Mouse (Mus musculus): ENCODE measurements around the gene Klhl42. TPM values are rescaled to one million over a fixed set of nuclear protein-coding genes. Genes with fewer than 3 reads are reported as not detected.

Klhl42 gene
- polyA plus RNA-seq (2014; fragmentation: Nextera tagmentation; extraction: Ambion mirVana): 11.9 and 12.7 TPM in 2 replicates

- WGBS: under 1% methylated on average over 99 of the region's 99 CpGs
Observed at GRCm38 (mm10) chr6:147091136-147092120, at the start of gene Klhl42. Gene Klhl42 (plus strand): TSS chr6:147091379.

GRCm38 (mm10) chr6:147042291-147043290 lies 48.6 kb upstream of the Klhl42 start, which contains the start of gene Mrps35:
Gene Mrps35 (plus strand): TSS chr6:147042764.
- 4% methylated on average over 66 of the region's 66 CpGs for WGBS
- DNase-seq (ENCODE audit: low spot score) (peak; percentile 93), ATAC-seq (replicated peaks; ENCODE audit: insufficient number of reproducible peaks, low FRiP score, low TSS enrichment, low read depth) (peak; percentile 98)
- Histone ChIP-seq H3K9me3 (replicated peaks; ENCODE audit: control insufficient read depth, low read length) (no peaks in the 10 kb centered on the region), H3K4me2 (ENCODE audit: low read depth, low read length) (peak within 1 kb of the TSS; percentile 60), H3K4me1 (ENCODE audit: control insufficient read depth, insufficient read depth, low read length) (no peaks in the 10 kb centered on the region), H3K27ac (replicated peaks; ENCODE audit: low read depth, low read length) (peak within 1 kb of the TSS; percentile 81), H3K27me3 (ENCODE audit: control insufficient read depth, insufficient read depth, low read length) (no peaks in the 10 kb centered on the region), H3K9ac (replicated peaks; ENCODE audit: low read length) (peak within 1 kb of the TSS; percentile 98), H3K36me3 (replicated peaks; ENCODE audit: control insufficient read depth, insufficient read depth, low read depth, low read length) (no peaks in the 10 kb centered on the region), H3K4me3 (ENCODE audit: low read depth, low read length) (peak within 1 kb of the TSS; percentile 93)

More at GRCm38 (mm10) chr6:147091136-147092120, at the start of gene Klhl42:
- H3K4me2 ChIP-seq (ENCODE audit: low read depth, low read length): peak within 1 kb of the TSS; percentile 99
- H3K36me3 ChIP-seq (replicated peaks; ENCODE audit: control insufficient read depth, insufficient read depth, low read depth, low read length): no peaks in the 10 kb centered on the region
- no peaks in the 10 kb centered on the region for H3K27me3 ChIP-seq (ENCODE audit: control insufficient read depth, insufficient read depth, low read length)
- H3K4me1 ChIP-seq (ENCODE audit: control insufficient read depth, insufficient read depth, low read length): no peaks in the 10 kb centered on the region; the same call in 1 of the 2 replicates
- ATAC-seq (replicated peaks; ENCODE audit: insufficient number of reproducible peaks, low FRiP score, low TSS enrichment, low read depth) (peak; percentile 85), DNase-seq (ENCODE audit: low spot score) (peak; percentile 79)
- H3K9me3 ChIP-seq (replicated peaks; ENCODE audit: control insufficient read depth, low read length): no peaks in the 10 kb centered on the region
- H3K9ac ChIP-seq (replicated peaks; ENCODE audit: low read length): peak within 1 kb of the TSS; percentile 78
- H3K4me3 ChIP-seq (ENCODE audit: low read depth, low read length): peak within 1 kb of the TSS; percentile 53
- peak within 1 kb of the TSS; percentile 54; the same call in 1 of the 2 replicates for H3K27ac ChIP-seq (replicated peaks; ENCODE audit: low read depth, low read length)

- Histone ChIP-seq H3K4me2 (ENCODE audit: low read depth, low read length) (peak overlapping the region; percentile 60), H3K36me3 (replicated peaks; ENCODE audit: control insufficient read depth, insufficient read depth, low read depth, low read length) (no peaks in the 10 kb centered on the region), H3K9me3 (replicated peaks; ENCODE audit: control insufficient read depth, low read length) (no peaks in the 10 kb centered on the region), H3K9ac (replicated peaks; ENCODE audit: low read length) (peak overlapping the region; percentile 98), H3K4me1 (ENCODE audit: control insufficient read depth, insufficient read depth, low read length) (no peaks in the 10 kb centered on the region), H3K4me3 (ENCODE audit: low read depth, low read length) (peak overlapping the region; percentile 93), H3K27me3 (ENCODE audit: control insufficient read depth, insufficient read depth, low read length) (no peaks in the 10 kb centered on the region), H3K27ac (replicated peaks; ENCODE audit: low read depth, low read length) (no peak overlapping the region)
- 50% methylated on average over 7 of the region's 7 CpGs for WGBS
- DNase-seq (ENCODE audit: low spot score): no peak
- ATAC-seq (replicated peaks; ENCODE audit: insufficient number of reproducible peaks, low FRiP score, low TSS enrichment, low read depth): no peak
Observed at GRCm38 (mm10) chr6:147043633-147044032, 47.5 kb upstream of the Klhl42 start.

DNA sequence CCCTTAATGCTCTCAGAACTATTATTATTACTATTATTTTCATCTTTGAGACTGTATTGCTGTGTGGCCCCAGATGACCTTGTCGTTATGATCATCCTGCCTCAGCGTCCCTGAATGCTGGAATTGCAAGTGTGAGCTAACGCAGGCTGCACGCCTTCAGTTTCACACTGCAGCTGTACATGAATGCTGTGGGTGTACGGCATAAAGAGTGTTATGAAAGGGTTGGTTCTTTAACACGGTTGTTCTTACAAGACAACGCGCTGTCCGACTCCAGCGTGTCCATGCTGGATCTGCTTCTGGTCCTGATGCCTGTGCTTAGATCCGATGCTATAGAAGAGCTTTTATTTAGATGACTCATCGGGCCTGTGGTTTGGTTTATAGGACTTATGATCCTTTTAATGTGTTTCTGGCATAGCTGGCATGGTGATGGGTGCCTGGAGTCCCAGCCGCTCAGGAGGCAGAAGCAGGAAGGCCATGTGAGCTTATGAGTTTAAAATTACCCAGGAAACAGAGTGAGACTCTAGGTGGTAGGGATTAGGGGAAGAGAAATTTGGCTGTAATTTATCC lies 41.9 kb upstream of the Klhl42 start:
- Histone ChIP-seq H3K9me3 (replicated peaks; ENCODE audit: control insufficient read depth, low read length) (no peaks in the 10 kb centered on the region), H3K9ac (replicated peaks; ENCODE audit: low read length) (no peak overlapping the region), H3K4me3 (ENCODE audit: low read depth, low read length) (no peak overlapping the region), H3K36me3 (replicated peaks; ENCODE audit: control insufficient read depth, insufficient read depth, low read depth, low read length) (no peaks in the 10 kb centered on the region; the same call in 1 of the 2 replicates), H3K4me2 (ENCODE audit: low read depth, low read length) (no peak overlapping the region), H3K4me1 (ENCODE audit: control insufficient read depth, insufficient read depth, low read length) (no peaks in the 10 kb centered on the region), H3K27ac (replicated peaks; ENCODE audit: low read depth, low read length) (no peak overlapping the region), H3K27me3 (ENCODE audit: control insufficient read depth, insufficient read depth, low read length) (no peaks in the 10 kb centered on the region)
- WGBS: 94% methylated on average over 13 of the region's 13 CpGs
- DNase-seq (ENCODE audit: low spot score): no peak
- no peak for ATAC-seq (replicated peaks; ENCODE audit: insufficient number of reproducible peaks, low FRiP score, low TSS enrichment, low read depth)

DNA sequence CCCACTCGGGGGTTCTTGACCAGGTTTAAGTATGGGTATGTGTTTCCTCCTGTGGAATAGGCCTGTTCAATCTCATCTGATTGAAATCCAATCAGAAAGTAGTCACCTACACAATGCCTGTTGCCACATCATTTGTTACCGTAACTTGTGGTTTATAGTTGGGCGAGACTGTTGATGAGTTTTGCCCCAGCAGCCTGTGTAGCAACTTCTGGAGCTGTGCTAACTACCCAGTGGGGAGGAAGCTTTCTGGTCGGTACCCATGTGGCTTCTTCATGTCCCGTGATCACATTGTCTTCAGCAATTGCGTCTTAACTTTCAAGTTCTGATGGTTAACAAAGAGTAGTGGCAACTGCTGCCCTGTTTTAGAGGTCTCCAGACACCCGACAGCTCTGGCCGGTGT lies 39.5 kb upstream of the Klhl42 start:
- DNase-seq (ENCODE audit: low spot score) (no peak), ATAC-seq (replicated peaks; ENCODE audit: insufficient number of reproducible peaks, low FRiP score, low TSS enrichment, low read depth) (no peak)
- H3K4me1 ChIP-seq (ENCODE audit: control insufficient read depth, insufficient read depth, low read length): no peaks in the 10 kb centered on the region
- no peak overlapping the region for H3K4me3 ChIP-seq (ENCODE audit: low read depth, low read length)
- no peak overlapping the region for H3K9ac ChIP-seq (replicated peaks; ENCODE audit: low read length)
- no peaks in the 10 kb centered on the region for H3K9me3 ChIP-seq (replicated peaks; ENCODE audit: control insufficient read depth, low read length)
- no peak overlapping the region for H3K4me2 ChIP-seq (ENCODE audit: low read depth, low read length)
- no peaks in the 10 kb centered on the region for H3K27me3 ChIP-seq (ENCODE audit: control insufficient read depth, insufficient read depth, low read length)
- H3K27ac ChIP-seq (replicated peaks; ENCODE audit: low read depth, low read length): no peak overlapping the region
- WGBS: 94% methylated on average over 8 of the region's 8 CpGs
- no peaks in the 10 kb centered on the region; the same call in 1 of the 2 replicates for H3K36me3 ChIP-seq (replicated peaks; ENCODE audit: control insufficient read depth, insufficient read depth, low read depth, low read length)

- no peak overlapping the region for H3K4me2 ChIP-seq (ENCODE audit: low read depth, low read length)
- no peaks in the 10 kb centered on the region for H3K27me3 ChIP-seq (ENCODE audit: control insufficient read depth, insufficient read depth, low read length)
- H3K27ac ChIP-seq (replicated peaks; ENCODE audit: low read depth, low read length): no peak overlapping the region
- WGBS: 92% methylated on average over 9 of the region's 9 CpGs
- no peaks in the 10 kb centered on the region; the same call in 1 of the 2 replicates for H3K36me3 ChIP-seq (replicated peaks; ENCODE audit: control insufficient read depth, insufficient read depth, low read depth, low read length)
- H3K4me3 ChIP-seq (ENCODE audit: low read depth, low read length): no peak overlapping the region
- no peak for DNase-seq (ENCODE audit: low spot score)
- ATAC-seq (replicated peaks; ENCODE audit: insufficient number of reproducible peaks, low FRiP score, low TSS enrichment, low read depth): no peak
- H3K9ac ChIP-seq (replicated peaks; ENCODE audit: low read length): no peak overlapping the region
- no peaks in the 10 kb centered on the region for H3K4me1 ChIP-seq (ENCODE audit: control insufficient read depth, insufficient read depth, low read length)
- H3K9me3 ChIP-seq (replicated peaks; ENCODE audit: control insufficient read depth, low read length): no peaks in the 10 kb centered on the region
Observed at GRCm38 (mm10) chr6:147052440-147052839, 38.7 kb upstream of the Klhl42 start.

- DNase-seq (ENCODE audit: low spot score): no peak
Observed at GRCm38 (mm10) chr6:147053785-147054646, 37.2 kb upstream of the Klhl42 start.

More at GRCm38 (mm10) chr6:147053785-147054646, 37.2 kb upstream of the Klhl42 start:
- ATAC-seq (replicated peaks; ENCODE audit: insufficient number of reproducible peaks, low FRiP score, low TSS enrichment, low read depth): no peak
- Histone ChIP-seq H3K27ac (replicated peaks; ENCODE audit: low read depth, low read length) (no peak overlapping the region), H3K27me3 (ENCODE audit: control insufficient read depth, insufficient read depth, low read length) (no peaks in the 10 kb centered on the region), H3K4me2 (ENCODE audit: low read depth, low read length) (no peak overlapping the region), H3K4me1 (ENCODE audit: control insufficient read depth, insufficient read depth, low read length) (no peaks in the 10 kb centered on the region), H3K9ac (replicated peaks; ENCODE audit: low read length) (no peak overlapping the region), H3K9me3 (replicated peaks; ENCODE audit: control insufficient read depth, low read length) (no peaks in the 10 kb centered on the region), H3K4me3 (ENCODE audit: low read depth, low read length) (no peak overlapping the region), H3K36me3 (replicated peaks; ENCODE audit: control insufficient read depth, insufficient read depth, low read depth, low read length) (no peaks in the 10 kb centered on the region; the same call in 1 of the 2 replicates)
- 82% methylated on average over 19 of the region's 19 CpGs for WGBS

Measured in embryonic facial prominence, embryonic 11.5 days (tissue).